Mouse (Mus musculus): ENCODE measurements at regions not wholly inside any gene's neighbourhood (a gene's known extent, or its start where the extent isn't known, plus 50 kb on each side); places are given as distances from the start of the nearest gene placed in this dataset.
"Not testable (repeated sequence)": the region's sequence is repeated elsewhere in the genome, so short reads cannot be mapped to it uniquely, and the experiment has no call there.

DNA sequence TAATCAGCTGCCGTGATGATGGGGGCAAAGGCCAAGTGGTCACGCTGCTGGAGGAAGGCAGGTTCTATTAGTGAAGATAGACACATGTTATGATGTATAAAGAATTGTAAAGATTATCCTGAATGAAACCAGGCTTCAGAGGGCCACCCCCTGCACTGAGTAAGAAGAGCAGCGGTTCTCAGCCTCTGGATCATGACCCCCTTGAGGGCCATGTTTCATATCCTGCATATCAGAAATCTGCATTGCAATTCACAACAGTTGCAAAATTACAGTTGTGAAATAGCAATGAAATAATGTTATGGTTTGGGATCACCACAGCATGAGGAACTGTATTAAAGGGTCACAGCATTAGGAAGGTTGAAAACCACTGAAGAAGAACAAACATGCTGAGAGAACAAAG, 162.5 kb upstream of the Zranb2 start:
- no peaks in the 10 kb centered on the region for H3K27me3 ChIP-seq
- H3K9ac ChIP-seq (replicated peaks) = no peak overlapping the region
- no peak overlapping the region for H3K27ac ChIP-seq (replicated peaks)
- H3K4me1 ChIP-seq = 0 out of 2 replicates have a peak, but pooled peaks cover 3% of the 10 kb centered on the region
- H3K9me3 ChIP-seq = no peaks in the 10 kb centered on the region
- 78% methylated on average over 3 of the region's 3 CpGs for WGBS
- H3K4me3 ChIP-seq = no peak overlapping the region
- H3K4me2 ChIP-seq (replicated peaks) = no peak overlapping the region
- no peaks in the 10 kb centered on the region for H3K36me3 ChIP-seq
- ATAC-seq (ENCODE audit: low FRiP score, low read depth) = no peak

DNA sequence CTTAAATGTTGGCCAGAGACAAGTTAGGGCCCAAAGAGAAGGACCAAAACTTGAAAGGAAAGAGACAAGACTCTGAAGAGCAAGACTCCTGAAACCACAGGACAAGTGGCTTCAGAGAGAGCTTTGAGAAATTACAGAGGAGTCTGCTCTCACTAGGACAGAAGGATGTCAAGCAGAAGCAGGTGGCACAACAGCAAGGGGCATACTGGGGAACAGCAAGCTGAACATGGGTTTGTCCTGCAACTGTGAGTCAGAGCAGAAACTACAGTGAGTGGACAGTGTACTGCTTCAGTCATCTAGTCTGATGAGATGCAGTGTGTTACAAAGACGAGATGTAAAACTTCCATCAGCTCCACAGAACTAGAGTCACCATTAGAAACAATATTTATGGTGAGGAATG, 160.6 kb upstream of the Zranb2 start:
- Histone ChIP-seq H3K4me1 (0 out of 2 replicates have a peak, but pooled peaks cover 3% of the 10 kb centered on the region), H3K36me3 (no peaks in the 10 kb centered on the region), H3K4me2 (replicated peaks) (no peak overlapping the region), H3K27ac (replicated peaks) (no peak overlapping the region), H3K9ac (replicated peaks) (no peak overlapping the region), H3K9me3 (no peaks in the 10 kb centered on the region), H3K4me3 (no peak overlapping the region), H3K27me3 (no peaks in the 10 kb centered on the region)
- WGBS = 59% methylated on average over 1 of the region's 1 CpGs
- no peak for ATAC-seq (ENCODE audit: low FRiP score, low read depth)

- Histone ChIP-seq H3K4me2 (replicated peaks) (no peak overlapping the region), H3K27ac (replicated peaks) (no peak overlapping the region), H3K36me3 (no peaks in the 10 kb centered on the region), H3K4me1 (0 out of 2 replicates have a peak, but pooled peaks cover 3% of the 10 kb centered on the region), H3K9ac (replicated peaks) (no peak overlapping the region), H3K27me3 (no peaks in the 10 kb centered on the region), H3K9me3 (no peaks in the 10 kb centered on the region), H3K4me3 (no peak overlapping the region)
- no peak for ATAC-seq (ENCODE audit: low FRiP score, low read depth)
- WGBS = 65% methylated on average over 1 of the region's 1 CpGs
Observed at GRCm38 (mm10) chr3:157374178-157374577, 159.8 kb upstream of the Zranb2 start.

DNA sequence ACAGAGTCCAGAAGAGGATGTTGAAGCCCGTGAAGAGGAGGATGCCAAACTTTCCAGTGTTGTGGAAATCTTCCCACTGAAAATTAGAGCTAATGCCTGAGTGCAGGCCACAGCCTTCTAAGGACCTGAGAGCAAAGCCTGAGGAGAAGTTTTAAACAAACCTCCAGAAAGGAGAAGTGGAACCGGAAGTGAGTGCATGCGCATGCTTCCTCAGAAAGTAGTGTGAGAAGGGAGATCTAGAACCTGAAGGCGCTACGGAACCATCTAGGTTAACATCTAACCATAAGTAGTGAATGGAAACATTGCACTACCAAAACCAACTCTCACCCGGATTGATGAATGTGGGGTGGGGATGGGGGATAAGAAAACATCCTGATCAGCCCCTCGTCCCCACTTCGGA, 156.4 kb upstream of the Zranb2 start:
- 92% methylated on average over 8 of the region's 8 CpGs for WGBS
- no peak overlapping the region for H3K27ac ChIP-seq (replicated peaks)
- H3K9me3 ChIP-seq = no peaks in the 10 kb centered on the region
- H3K36me3 ChIP-seq = no peaks in the 10 kb centered on the region
- H3K4me1 ChIP-seq = 0 out of 2 replicates have a peak, but pooled peaks cover 3% of the 10 kb centered on the region
- no peak for ATAC-seq (ENCODE audit: low FRiP score, low read depth)
- H3K27me3 ChIP-seq = no peaks in the 10 kb centered on the region
- no peak overlapping the region for H3K4me2 ChIP-seq (replicated peaks)
- no peak overlapping the region for H3K4me3 ChIP-seq
- no peak overlapping the region for H3K9ac ChIP-seq (replicated peaks)

- no peak overlapping the region for H3K4me3 ChIP-seq
- H3K9me3 ChIP-seq = no peaks in the 10 kb centered on the region
- H3K27me3 ChIP-seq = no peaks in the 10 kb centered on the region
- ATAC-seq (ENCODE audit: low FRiP score, low read depth) = no peak
- no peaks in the 10 kb centered on the region for H3K36me3 ChIP-seq
- 87% methylated on average over 7 of the region's 7 CpGs for WGBS
- no peak overlapping the region for H3K9ac ChIP-seq (replicated peaks)
- H3K4me1 ChIP-seq = 0 out of 2 replicates have a peak, but pooled peaks cover 3% of the 10 kb centered on the region
- H3K27ac ChIP-seq (replicated peaks) = no peak overlapping the region
- H3K4me2 ChIP-seq (replicated peaks) = no peak overlapping the region
Observed at GRCm38 (mm10) chr3:157378127-157378526, 155.8 kb upstream of the Zranb2 start.

DNA sequence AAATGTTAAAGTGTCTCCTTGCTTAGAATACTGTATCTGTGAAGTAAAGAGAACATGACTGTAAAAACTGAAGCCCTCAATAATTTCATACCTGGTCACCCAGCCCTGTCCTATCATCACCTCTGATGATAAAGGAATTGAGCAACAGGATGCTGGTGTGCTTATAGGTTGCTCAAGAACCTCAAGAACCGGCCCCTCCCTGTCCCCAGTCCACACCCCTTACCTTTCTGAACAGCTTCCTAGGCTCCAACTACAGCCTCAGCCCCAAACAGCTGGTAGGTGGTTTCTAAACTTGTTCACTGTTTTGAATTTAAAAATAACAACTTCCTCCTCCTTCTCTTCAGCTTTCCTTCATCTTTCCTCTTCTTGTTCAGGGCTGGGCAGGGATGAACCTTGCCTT, 142.1 kb upstream of the Zranb2 start:
- Histone ChIP-seq H3K4me1 (no peaks in the 10 kb centered on the region), H3K9ac (replicated peaks) (no peak overlapping the region), H3K4me2 (replicated peaks) (no peak overlapping the region), H3K27me3 (no peaks in the 10 kb centered on the region), H3K9me3 (no peaks in the 10 kb centered on the region), H3K36me3 (no peaks in the 10 kb centered on the region), H3K27ac (replicated peaks) (no peak overlapping the region), H3K4me3 (no peak overlapping the region)
- no peak for ATAC-seq (ENCODE audit: low FRiP score, low read depth)
- WGBS = 75% methylated on average over 1 of the region's 1 CpGs

DNA sequence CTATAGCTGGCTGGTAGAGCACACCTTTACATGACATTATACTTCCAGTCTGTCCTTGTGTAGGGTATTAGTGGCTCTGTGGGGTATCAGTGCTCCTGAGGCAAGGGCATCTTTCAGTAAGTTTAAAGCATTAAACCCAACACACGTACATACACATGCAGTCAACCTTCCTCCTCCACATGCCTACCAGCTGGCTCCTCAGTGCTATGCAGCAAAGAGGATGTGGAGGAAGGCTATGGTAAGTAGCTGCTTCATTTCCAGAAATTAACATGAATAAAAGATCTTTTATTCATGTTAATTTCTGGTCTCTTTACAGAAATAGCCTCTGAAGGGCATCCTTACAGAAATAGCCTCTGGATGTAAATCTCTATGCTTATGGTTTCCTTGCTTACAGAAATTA, 140.1 kb upstream of the Zranb2 start:
- Histone ChIP-seq H3K36me3 (no peaks in the 10 kb centered on the region), H3K4me3 (no peak overlapping the region), H3K9ac (replicated peaks) (no peak overlapping the region), H3K27me3 (no peaks in the 10 kb centered on the region), H3K9me3 (no peaks in the 10 kb centered on the region), H3K4me2 (replicated peaks) (no peak overlapping the region), H3K27ac (replicated peaks) (no peak overlapping the region), H3K4me1 (no peaks in the 10 kb centered on the region)
- ATAC-seq (ENCODE audit: low FRiP score, low read depth) = no peak
- WGBS = 74% methylated on average over 1 of the region's 1 CpGs

- Histone ChIP-seq H3K36me3 (no peaks in the 10 kb centered on the region), H3K4me3 (no peak overlapping the region), H3K27me3 (no peaks in the 10 kb centered on the region), H3K9me3 (no peaks in the 10 kb centered on the region), H3K4me2 (replicated peaks) (no peak overlapping the region), H3K4me1 (no peaks in the 10 kb centered on the region), H3K9ac (replicated peaks) (no peak overlapping the region), H3K27ac (replicated peaks) (no peak overlapping the region)
- no peak for ATAC-seq (ENCODE audit: low FRiP score, low read depth)
- 89% methylated on average over 3 of the region's 3 CpGs for WGBS
Observed at GRCm38 (mm10) chr3:157399909-157400308, 134.1 kb upstream of the Zranb2 start.

DNA sequence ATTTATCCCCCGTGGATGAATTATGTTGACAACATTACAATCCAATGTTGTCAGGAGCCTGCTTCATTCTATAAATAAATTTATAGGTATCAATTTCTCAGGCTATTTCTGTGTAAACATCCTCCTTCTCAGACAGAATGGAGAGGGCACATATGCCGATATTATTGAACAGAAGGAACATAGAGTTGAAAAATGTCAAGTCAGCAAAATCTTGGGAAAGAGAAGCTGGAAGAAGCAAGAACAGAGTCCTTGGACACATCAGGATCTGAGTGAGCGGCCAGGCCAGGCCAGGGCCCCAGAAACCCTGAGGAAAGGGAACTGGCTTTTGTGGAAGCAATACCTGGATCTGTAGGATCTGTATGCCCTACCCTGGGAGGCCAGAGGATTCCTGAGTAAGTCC, 129.9 kb upstream of the Zranb2 start:
- 91% methylated on average over 3 of the region's 3 CpGs for WGBS

GRCm38 (mm10) chr3:157423447-157423846, 110.5 kb upstream of the Zranb2 start:
- not testable (repeated sequence) for ATAC-seq (ENCODE audit: low FRiP score, low read depth); H3K27me3 ChIP-seq; H3K9me3 ChIP-seq; H3K4me1 ChIP-seq; H3K27ac ChIP-seq (replicated peaks); H3K4me2 ChIP-seq (replicated peaks); H3K9ac ChIP-seq (replicated peaks); H3K36me3 ChIP-seq; H3K4me3 ChIP-seq
- 77% methylated on average over 1 of the region's 1 CpGs for WGBS

More for the DNA sequence above, 129.9 kb upstream of the Zranb2 start:
- H3K4me2 ChIP-seq (replicated peaks) = no peak overlapping the region
- ATAC-seq (ENCODE audit: low FRiP score, low read depth) = no peak
- no peaks in the 10 kb centered on the region for H3K27me3 ChIP-seq
- no peak overlapping the region for H3K9ac ChIP-seq (replicated peaks)
- H3K4me3 ChIP-seq = no peak overlapping the region
- no peaks in the 10 kb centered on the region for H3K9me3 ChIP-seq
- no peak overlapping the region for H3K27ac ChIP-seq (replicated peaks)
- H3K4me1 ChIP-seq = no peaks in the 10 kb centered on the region
- H3K36me3 ChIP-seq = no peaks in the 10 kb centered on the region

DNA sequence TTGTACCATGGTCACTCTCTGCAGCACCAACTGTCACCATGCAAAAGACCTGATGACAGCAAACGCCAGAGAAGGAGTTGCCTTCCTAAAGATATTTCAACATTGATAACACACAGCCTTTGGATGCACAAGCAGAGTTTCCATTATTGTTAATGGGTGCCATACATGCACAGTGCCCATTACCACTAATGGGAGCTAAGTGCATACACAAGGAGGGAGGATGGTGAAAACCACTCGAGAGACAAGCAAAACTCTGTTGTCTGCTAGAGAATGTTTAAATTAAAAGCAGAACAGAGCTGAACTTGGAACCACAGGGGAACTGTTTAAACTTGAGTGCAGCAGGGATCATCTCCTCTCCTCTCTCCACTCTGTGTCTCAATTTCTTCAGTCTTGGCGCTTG, 107.2 kb upstream of the Zranb2 start:
- H3K4me2 ChIP-seq (replicated peaks) = no peak overlapping the region
- H3K9me3 ChIP-seq = no peaks in the 10 kb centered on the region
- H3K9ac ChIP-seq (replicated peaks) = no peak overlapping the region
- WGBS = 75% methylated on average over 3 of the region's 3 CpGs
- no peaks in the 10 kb centered on the region for H3K27me3 ChIP-seq
- ATAC-seq (ENCODE audit: low FRiP score, low read depth) = no peak
- H3K27ac ChIP-seq (replicated peaks) = no peak overlapping the region
- no peaks in the 10 kb centered on the region for H3K4me1 ChIP-seq
- no peaks in the 10 kb centered on the region for H3K36me3 ChIP-seq
- H3K4me3 ChIP-seq = no peak overlapping the region

DNA sequence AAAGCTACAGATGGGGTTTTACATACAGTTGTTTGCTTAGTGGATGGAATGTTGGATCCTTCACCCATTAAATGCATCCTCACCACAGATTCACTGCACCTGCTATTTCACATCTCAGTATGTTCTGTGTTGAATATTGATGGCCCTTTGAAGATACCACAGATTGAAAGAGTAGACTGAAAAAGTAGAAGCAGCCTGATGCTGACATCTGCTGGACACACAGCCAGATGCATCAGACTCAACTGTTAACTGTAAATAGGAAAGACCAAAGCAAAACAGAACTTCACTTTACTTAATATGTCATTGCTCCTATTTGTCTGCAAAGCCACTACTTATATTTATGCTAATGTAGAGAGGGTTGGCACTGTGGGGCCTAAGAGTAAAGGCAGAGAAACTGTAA, 84.2 kb upstream of the Zranb2 start:
- Histone ChIP-seq H3K27me3 (no peaks in the 10 kb centered on the region), H3K9me3 (no peaks in the 10 kb centered on the region), H3K27ac (replicated peaks) (no peak overlapping the region), H3K4me2 (replicated peaks) (no peak overlapping the region), H3K36me3 (no peaks in the 10 kb centered on the region), H3K4me1 (no peaks in the 10 kb centered on the region), H3K9ac (replicated peaks) (no peak overlapping the region), H3K4me3 (no peak overlapping the region)
- peak; percentile 68 for ATAC-seq (ENCODE audit: low FRiP score, low read depth)

DNA sequence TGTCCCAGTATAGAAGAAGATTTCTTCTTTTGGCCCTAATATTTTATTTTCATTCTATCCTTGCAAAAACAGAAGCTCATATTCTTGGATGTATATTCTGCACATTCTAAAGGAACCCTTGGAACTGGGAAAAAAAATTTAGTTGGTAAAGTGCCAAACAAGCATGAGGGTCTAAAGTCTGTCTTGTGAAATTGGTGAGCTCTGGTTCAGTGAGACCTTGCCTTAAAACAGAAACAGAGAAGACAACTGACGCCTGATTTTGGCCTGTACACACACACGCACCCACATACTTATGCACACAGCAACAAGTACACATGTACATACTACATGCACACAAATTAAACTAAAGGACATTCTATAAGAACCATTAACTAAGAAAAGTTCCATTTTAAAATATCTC, 62.4 kb upstream of the Zranb2 start:
- H3K27ac ChIP-seq (replicated peaks) = no peak overlapping the region
- H3K27me3 ChIP-seq = no peaks in the 10 kb centered on the region
- no peak overlapping the region for H3K4me2 ChIP-seq (replicated peaks)
- ATAC-seq (ENCODE audit: low FRiP score, low read depth) = no peak
- H3K36me3 ChIP-seq = no peaks in the 10 kb centered on the region
- no peak overlapping the region for H3K4me3 ChIP-seq
- no peak overlapping the region for H3K9ac ChIP-seq (replicated peaks)
- no peaks in the 10 kb centered on the region for H3K9me3 ChIP-seq
- H3K4me1 ChIP-seq = no peaks in the 10 kb centered on the region
- WGBS = 98% methylated on average over 2 of the region's 2 CpGs

Measured in midbrain, embryonic 12.5 days (tissue).